Mouse (Mus musculus) olfactory bulb, adult 2 months (tissue): ENCODE measurements around the gene Gng12.

Experiments used
- CTCF ChIP-seq: fragments of 200-500 bp; IDR thresholded peaks from 2 replicates; pipeline ENCODE4 v1.5.1; 2012; ENCODE audit warnings: low read depth, mild to moderate bottlenecking, low read length, moderate library complexity; ENCODE audit not compliant: insufficient read depth
- POLR2A ChIP-seq: fragments of 200-500 bp; IDR thresholded peaks from 2 replicates; pipeline ENCODE4 v1.6.1; 2012; ENCODE audit warnings: mild to moderate bottlenecking, low read depth, low read length, moderate library complexity; ENCODE audit not compliant: insufficient read depth

DNA sequence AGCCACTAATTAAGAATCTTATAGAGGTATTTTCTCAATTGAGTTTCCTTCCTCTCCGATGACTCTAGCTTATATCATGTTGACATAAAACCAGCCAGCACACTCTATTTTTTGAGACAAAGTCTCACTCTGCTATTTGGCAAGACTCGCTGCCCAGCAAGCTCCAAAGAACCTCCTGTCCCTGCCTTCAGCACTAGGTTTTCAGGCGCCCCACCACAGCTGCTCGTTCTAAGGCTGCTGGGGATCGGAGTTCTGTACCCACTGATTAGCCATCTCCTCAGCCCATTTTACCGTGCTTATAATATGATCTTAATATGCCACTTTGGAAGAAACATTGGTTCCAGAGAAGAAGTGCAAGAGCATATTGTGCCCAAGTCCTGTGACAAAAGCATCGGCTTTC, 26.3 kb downstream of the Gng12 start:
- no peak for TF ChIP-seq POLR2A
- no peak for TF ChIP-seq CTCF
